Mouse (Mus musculus) stomach, postnatal 0 days (tissue): ENCODE data around the gene Upk3b.

ENCODE experiments used
- CTCF ChIP-seq: IDR thresholded peaks from 2 replicates; pipeline ENCODE4 v1.5.1; 2016; ENCODE audit warnings: antibody characterized with exemption, low read depth, mild to moderate bottlenecking, moderate library complexity
- EP300 ChIP-seq: optimal IDR thresholded peaks from 2 replicates; pipeline ENCODE3; 2016; ENCODE audit warnings: antibody characterized with exemption

DNA sequence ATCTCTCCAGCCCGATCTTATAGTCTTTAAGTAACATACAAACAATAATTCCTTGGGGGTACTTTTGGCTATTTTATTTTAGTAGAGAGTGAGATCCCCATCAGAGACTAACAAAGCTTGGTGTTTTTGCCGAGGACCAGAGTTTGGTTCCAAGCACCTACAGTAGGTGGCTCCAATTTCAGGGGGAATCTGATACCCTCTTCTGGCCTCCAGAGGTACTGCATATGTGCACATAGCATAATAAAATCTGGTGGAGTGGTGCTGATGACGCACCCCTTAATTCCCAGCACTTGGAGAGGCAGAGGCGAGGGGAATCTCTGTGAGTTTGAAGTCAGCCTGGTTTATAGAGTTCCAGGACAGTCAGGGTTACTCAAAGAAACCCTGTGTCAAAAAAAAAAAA, 44.0 kb downstream of the Upk3b start:
- TF ChIP-seq CTCF (peak; percentile 43), EP300 (no peak)
